Mouse (Mus musculus): ENCODE results near the gene Dennd2a. TPM values are rescaled to one million over a fixed set of nuclear protein-coding genes. Genes with fewer than 3 reads are reported as not detected.
A peak's percentile ranks its signal among the peaks of the same experiment; 100 is the strongest.

The Dennd2a gene
- total RNA-seq, 1 experiment, result 22.1 TPM

- in situ Hi-C loops (cut with MboI; ENCODE audit: low sequenced_read_pairs in 2 of 2, unreplicated experiment in 2 of 2), result loop anchor here in 1 of 2 experiments (10.0 to 25.0 kb wide), 2 partner anchors 105 to 327 kb away; no protein-coding TSS in a partner anchor
- no peaks in the 10 kb centered on the region; the same call in 1 of the 2 replicates for H3K9me3 ChIP-seq (ENCODE audit: control insufficient read depth, insufficient read depth, low read depth, low read length)
- H3K4me1 ChIP-seq (ENCODE audit: control insufficient read depth in 2 of 2, insufficient read depth in 2 of 2, low read length in 2 of 2, poor library complexity in 1 of 2), result peaks cover 0 to 11% of the 10 kb centered on the region in 2 experiments; a peak in 2 of 4 replicates
- no peak overlapping the region for H3K9ac ChIP-seq (ENCODE audit: insufficient read depth, low read depth, low read length, poor library complexity, severe bottlenecking)
- H3K4me3 ChIP-seq (ENCODE audit: insufficient read depth in 1 of 2, low read depth in 1 of 2, low read length in 2 of 2, poor library complexity in 1 of 2, severe bottlenecking in 1 of 2), result no peak overlapping the region
- no peak for DNase-seq (ENCODE audit: low read depth, low spot score)
- TF ChIP-seq MAFK (IDR thresholded peaks at IDR 0.05; ENCODE audit: insufficient read depth, low read depth, low read length), result no peak
- TF ChIP-seq ZC3H11A (IDR thresholded peaks at IDR 0.05; ENCODE audit: borderline replicate concordance, low read depth, low read length), result no peak
- TF ChIP-seq HCFC1 (IDR thresholded peaks at IDR 0.05; ENCODE audit: borderline replicate concordance, insufficient read depth, low read length), result no peak
- no peak for TF ChIP-seq ZNF384 (IDR thresholded peaks at IDR 0.05; ENCODE audit: low read depth, low read length)
- TF ChIP-seq CHD2 (IDR thresholded peaks at IDR 0.05; ENCODE audit: low read depth, low read length), result no peak
- H3K36me3 ChIP-seq (ENCODE audit: control insufficient read depth, insufficient read depth, low read length, poor library complexity, severe bottlenecking), result peaks cover 17% of the 10 kb centered on the region; the same call in 1 of the 2 replicates
- H3K27ac ChIP-seq (ENCODE audit: insufficient read depth, low read depth, low read length, poor library complexity, severe bottlenecking), result no peak overlapping the region
These were observed 97.6 kb downstream of the Dennd2a start for GRCm38 (mm10) chr6:39460040-39460439.

GRCm38 (mm10) chr6:39455339-39456160 is 102.1 kb downstream of the Dennd2a start:
- no peak for DNase-seq (ENCODE audit: low read depth, low spot score)
- H3K9ac ChIP-seq (ENCODE audit: insufficient read depth, low read depth, low read length, poor library complexity, severe bottlenecking), result 0 out of 2 replicates have a peak overlapping the region, but pooled peaks have one; percentile 8
- H3K4me1 ChIP-seq (ENCODE audit: control insufficient read depth in 2 of 2, insufficient read depth in 2 of 2, low read length in 2 of 2, poor library complexity in 1 of 2), result peaks cover 0 to 8% of the 10 kb centered on the region in 2 experiments; a peak in 2 of 4 replicates
- in situ Hi-C loops (cut with MboI; ENCODE audit: low sequenced_read_pairs in 2 of 2, unreplicated experiment in 2 of 2), result loop anchor here in 1 of 2 experiments (25.0 kb wide), 1 partner anchor 332 kb away; no protein-coding TSS in a partner anchor
- H3K36me3 ChIP-seq (ENCODE audit: control insufficient read depth, insufficient read depth, low read length, poor library complexity, severe bottlenecking), result peaks cover 5% of the 10 kb centered on the region; the same call in 1 of the 2 replicates
- H3K9me3 ChIP-seq (ENCODE audit: control insufficient read depth, insufficient read depth, low read depth, low read length), result no peaks in the 10 kb centered on the region; the same call in 1 of the 2 replicates
- no peak overlapping the region for H3K4me3 ChIP-seq (ENCODE audit: insufficient read depth in 1 of 2, low read depth in 1 of 2, low read length in 2 of 2, poor library complexity in 1 of 2, severe bottlenecking in 1 of 2)
- H3K27ac ChIP-seq (ENCODE audit: insufficient read depth, low read depth, low read length, poor library complexity, severe bottlenecking), result no peak overlapping the region
- TF ChIP-seq HCFC1 (IDR thresholded peaks at IDR 0.05; ENCODE audit: borderline replicate concordance, insufficient read depth, low read length) (no peak), ZC3H11A (IDR thresholded peaks at IDR 0.05; ENCODE audit: borderline replicate concordance, low read depth, low read length) (no peak), CHD2 (IDR thresholded peaks at IDR 0.05; ENCODE audit: low read depth, low read length) (no peak), MAFK (IDR thresholded peaks at IDR 0.05; ENCODE audit: insufficient read depth, low read depth, low read length) (no peak), ZNF384 (IDR thresholded peaks at IDR 0.05; ENCODE audit: low read depth, low read length) (no peak)

- no peak for DNase-seq (ENCODE audit: low read depth, low spot score)
- Histone ChIP-seq H3K4me1 (ENCODE audit: control insufficient read depth in 2 of 2, insufficient read depth in 2 of 2, low read length in 2 of 2, poor library complexity in 1 of 2) (peaks cover 0 to 12% of the 10 kb centered on the region in 2 experiments; a peak in 3 of 4 replicates), H3K36me3 (ENCODE audit: control insufficient read depth, insufficient read depth, low read length, poor library complexity, severe bottlenecking) (no peaks in the 10 kb centered on the region), H3K9ac (ENCODE audit: insufficient read depth, low read depth, low read length, poor library complexity, severe bottlenecking) (no peak overlapping the region), H3K4me3 (ENCODE audit: insufficient read depth in 1 of 2, low read depth in 1 of 2, low read length in 2 of 2, poor library complexity in 1 of 2, severe bottlenecking in 1 of 2) (no peak overlapping the region), H3K9me3 (ENCODE audit: control insufficient read depth, insufficient read depth, low read depth, low read length) (no peaks in the 10 kb centered on the region; the same call in 1 of the 2 replicates), H3K27ac (ENCODE audit: insufficient read depth, low read depth, low read length, poor library complexity, severe bottlenecking) (no peak overlapping the region; the same call in 1 of the 2 replicates)
- in situ Hi-C loops (cut with MboI; ENCODE audit: low sequenced_read_pairs in 2 of 2, unreplicated experiment in 2 of 2), result loop anchor here in 1 of 2 experiments (25.0 kb wide), 1 partner anchor 333 kb away; no protein-coding TSS in a partner anchor
- TF ChIP-seq HCFC1 (IDR thresholded peaks at IDR 0.05; ENCODE audit: borderline replicate concordance, insufficient read depth, low read length) (no peak), CHD2 (IDR thresholded peaks at IDR 0.05; ENCODE audit: low read depth, low read length) (no peak)
These were observed 103.1 kb downstream of the Dennd2a start for GRCm38 (mm10) chr6:39454616-39455015.

- Histone ChIP-seq H3K9me3 (ENCODE audit: control insufficient read depth, insufficient read depth, low read depth, low read length) (no peaks in the 10 kb centered on the region; the same call in 1 of the 2 replicates), H3K36me3 (ENCODE audit: control insufficient read depth, insufficient read depth, low read length, poor library complexity, severe bottlenecking) (no peaks in the 10 kb centered on the region), H3K4me1 (ENCODE audit: control insufficient read depth in 2 of 2, insufficient read depth in 2 of 2, low read length in 2 of 2, poor library complexity in 1 of 2) (peaks cover 0 to 15% of the 10 kb centered on the region in 2 experiments; a peak in 3 of 4 replicates), H3K4me3 (ENCODE audit: insufficient read depth in 1 of 2, low read depth in 1 of 2, low read length in 2 of 2, poor library complexity in 1 of 2, severe bottlenecking in 1 of 2) (no peak overlapping the region), H3K27ac (ENCODE audit: insufficient read depth, low read depth, low read length, poor library complexity, severe bottlenecking) (no peak overlapping the region), H3K9ac (ENCODE audit: insufficient read depth, low read depth, low read length, poor library complexity, severe bottlenecking) (no peak overlapping the region)
- DNase-seq (ENCODE audit: low read depth, low spot score), result no peak
- in situ Hi-C loops (cut with MboI; ENCODE audit: low sequenced_read_pairs in 2 of 2, unreplicated experiment in 2 of 2), result loop anchor here in 1 of 2 experiments (25.0 kb wide), 1 partner anchor 334 kb away; no protein-coding TSS in a partner anchor
- TF ChIP-seq ZC3H11A (IDR thresholded peaks at IDR 0.05; ENCODE audit: borderline replicate concordance, low read depth, low read length) (no peak), ZNF384 (IDR thresholded peaks at IDR 0.05; ENCODE audit: low read depth, low read length) (peak; percentile 94), MAFK (IDR thresholded peaks at IDR 0.05; ENCODE audit: insufficient read depth, low read depth, low read length) (no peak)
These were observed 104.1 kb downstream of the Dennd2a start for GRCm38 (mm10) chr6:39453564-39453963.
